Mouse (Mus musculus) liver, embryonic 11.5 days (tissue): Measurements from ENCODE around the gene Slc22a27. TPM values are rescaled to one million over a fixed set of nuclear protein-coding genes. Genes with fewer than 3 reads are reported as not detected.

Source experiments
- microRNA-seq: library from miRNA; unstranded; fragments of <30 nt; microRNA quantifications from one replicate; pipeline ENCODE4, GENCODE M21; 2017; ENCODE audit warnings: borderline number of aligned reads
- polyA plus RNA-seq: library from polyadenylated mRNA; unstranded; fragments of >200 nt; fragmentation: Nextera tagmentation; extraction: Ambion mirVana; gene quantifications from 2 replicates; pipeline ENCODE4 v1.2.1, GENCODE M21; 2014

Gene Slc22a27
- polyA plus RNA-seq, 1 experiment from 2014 or later = not detected

Small RNA genes within 50 kb of the gene (microRNA-seq; reads per million reads assigned to microRNA genes)
- not detected for gene Gm24951

Other genes starting within 250 kb of the Slc22a27 start
- not detected in 2 replicates for gene Slc22a26, start 163.4 kb downstream of the Slc22a27 start, polyA plus RNA-seq
- gene Slc22a28, start 166.0 kb upstream of the Slc22a27 start, polyA plus RNA-seq = not detected in 2 replicates